Mouse (Mus musculus): ENCODE measurements around the gene Dglucy.

- TF ChIP-seq POLR2A (IDR thresholded peaks at IDR 0.05; ENCODE audit: borderline replicate concordance, insufficient read depth, low read length) (no peak), CTCF (IDR thresholded peaks at IDR 0.05; ENCODE audit: borderline replicate concordance, insufficient read depth, low read depth, low read length) (no peak)
Observed at GRCm38 (mm10) chr12:100752977-100753376, 25.9 kb upstream of the Dglucy start.

All from cerebellum, adult 2 months (tissue).